Mouse (Mus musculus) CH12.LX (cell line): ENCODE results near the gene Fam69b. TPM values are rescaled to one million over a fixed set of nuclear protein-coding genes. Genes with fewer than 3 reads are reported as not detected.

Experiments
- DNase-seq: peaks from one replicate; pipeline ENCODE4 v3.0.0-alpha.2; 2013; ENCODE audit errors: extremely low read depth
- H3K27ac ChIP-seq: 2 replicates; pipeline ENCODE4 v1.5.1; 2012; ENCODE audit warnings: low read depth, mild to moderate bottlenecking, control low read depth, moderate library complexity; ENCODE audit not compliant: insufficient read depth
- H3K27me3 ChIP-seq: replicated peaks from 2 replicates; pipeline ENCODE3; 2012; ENCODE audit warnings: inconsistent platforms
- H3K36me3 ChIP-seq, 2 experiments: replicated peaks in 1 of 2; 2 replicates each; pipeline versions ENCODE3 to v1.6.1; 2012; ENCODE audit warnings: inconsistent platforms in 1 of 2, low read length in 1 of 2, mild to moderate bottlenecking in 1 of 2, mixed read lengths in 1 of 2, moderate library complexity in 1 of 2; ENCODE audit not compliant: control insufficient read depth in 1 of 2, insufficient read depth in 1 of 2
- H3K4me1 ChIP-seq, 2 experiments: 2 replicates each; pipeline ENCODE4 v1.6.1; 2012; ENCODE audit warnings: inconsistent platforms in 1 of 2, moderate library complexity in 1 of 2; ENCODE audit not compliant: insufficient read depth in 2 of 2, control insufficient read depth in 1 of 2
- H3K4me2 ChIP-seq: 2 replicates; pipeline ENCODE4 v1.6.1; 2012; ENCODE audit warnings: low read depth, mild to moderate bottlenecking, control low read depth; ENCODE audit not compliant: poor library complexity, insufficient read depth, severe bottlenecking
- H3K4me3 ChIP-seq, 3 experiments: fragments of 150-350 bp in 1 of 3; sonication (generic) in 1 of 3; replicated peaks in 1 of 3; 2 replicates each; pipeline versions ENCODE3 to v1.5.1; 2011 to 2012; ENCODE audit warnings: low read depth in 2 of 3, low read length in 2 of 3, mild to moderate bottlenecking in 2 of 3, moderate library complexity in 2 of 3, control low read depth in 1 of 3, improper control_type of control experiment in 1 of 3, inconsistent platforms in 1 of 3, mixed read lengths in 1 of 3; ENCODE audit not compliant: poor library complexity in 1 of 3
- H3K79me2 ChIP-seq: replicated peaks from 2 replicates; pipeline ENCODE4 v1.6.1; 2012; ENCODE audit warnings: mild to moderate bottlenecking, moderate library complexity; ENCODE audit not compliant: control insufficient read depth, poor library complexity, insufficient read depth, severe bottlenecking; ENCODE audit errors: extremely low read depth
- H3K9ac ChIP-seq: 2 replicates; pipeline ENCODE4 v1.6.1; 2012; ENCODE audit warnings: low read depth, mild to moderate bottlenecking, control low read depth, moderate library complexity; ENCODE audit not compliant: insufficient read depth
- H3K9me3 ChIP-seq: replicated peaks from 2 replicates; pipeline ENCODE3; 2012; ENCODE audit warnings: low read length, inconsistent platforms, mixed read lengths
- CHD2 ChIP-seq: IDR thresholded peaks from 2 replicates; pipeline ENCODE4 v1.6.1; 2011; ENCODE audit warnings: low read length, improper control_type of control experiment
- CTCF ChIP-seq, 2 experiments: IDR thresholded peaks in 1 of 2; conservative IDR thresholded peaks in 1 of 2; 2 replicates each; pipeline ENCODE4 v1.5.1; 2011 to 2012; ENCODE audit warnings: low read depth in 2 of 2, low read length in 2 of 2, improper control_type of control experiment in 1 of 2, inconsistent platforms in 1 of 2, mild to moderate bottlenecking in 1 of 2, moderate library complexity in 1 of 2
- ELF1 ChIP-seq: IDR thresholded peaks from 2 replicates; pipeline ENCODE4 v1.6.1; 2014; ENCODE audit warnings: low read depth, mild to moderate bottlenecking, inconsistent platforms, low read length, improper control_type of control experiment
- ETS1 ChIP-seq: conservative IDR thresholded peaks from 2 replicates; pipeline ENCODE4 v1.6.1; 2012; ENCODE audit warnings: low read depth, mild to moderate bottlenecking, inconsistent platforms, low read length, improper control_type of control experiment, moderate library complexity
- HCFC1 ChIP-seq: IDR thresholded peaks from 2 replicates; pipeline ENCODE4 v1.6.1; 2012; ENCODE audit warnings: low read depth, mild to moderate bottlenecking, inconsistent platforms, low read length, improper control_type of control experiment
- IRF4 ChIP-seq: IDR thresholded peaks from 2 replicates; pipeline ENCODE4 v1.6.1; 2014; ENCODE audit warnings: low read depth, mild to moderate bottlenecking, inconsistent platforms, low read length, improper control_type of control experiment
- MAFK ChIP-seq: IDR thresholded peaks from 2 replicates; pipeline ENCODE4 v1.6.1; 2011; ENCODE audit warnings: low read length, improper control_type of control experiment; ENCODE audit not compliant: insufficient replicate concordance
- MEF2A ChIP-seq: IDR thresholded peaks from 2 replicates; pipeline ENCODE4 v1.6.1; 2014; ENCODE audit warnings: low read depth, mild to moderate bottlenecking, inconsistent platforms, low read length, improper control_type of control experiment, borderline replicate concordance
- PAX5 ChIP-seq: IDR thresholded peaks from 2 replicates; pipeline ENCODE4 v1.6.1; 2012; ENCODE audit warnings: low read length, inconsistent platforms, mixed read lengths
- POLR2A ChIP-seq: IDR thresholded peaks from 2 replicates; pipeline ENCODE4 v1.6.1; 2011; ENCODE audit warnings: low read depth, mild to moderate bottlenecking, improper control_type of control experiment, low read length
- TBP ChIP-seq: conservative IDR thresholded peaks from 2 replicates; pipeline ENCODE4 v1.6.1; 2011; ENCODE audit warnings: low read depth, low read length, improper control_type of control experiment
- TCF12 ChIP-seq: IDR thresholded peaks from 2 replicates; pipeline ENCODE4 v1.6.1; 2014; ENCODE audit warnings: low read depth, mild to moderate bottlenecking, inconsistent platforms, low read length, improper control_type of control experiment
- UBTF ChIP-seq: IDR thresholded peaks from 2 replicates; pipeline ENCODE4 v1.6.1; 2012; ENCODE audit warnings: low read depth, mild to moderate bottlenecking, inconsistent platforms, low read length, improper control_type of control experiment, moderate library complexity
- ZMIZ1 ChIP-seq: IDR thresholded peaks from 2 replicates; pipeline ENCODE4 v1.6.1; 2012; ENCODE audit warnings: low read depth, mild to moderate bottlenecking, inconsistent platforms, low read length, improper control_type of control experiment
- ZNF384 ChIP-seq: IDR thresholded peaks from 2 replicates; pipeline ENCODE4 v1.6.1; 2012; ENCODE audit warnings: low read depth, low read length, improper control_type of control experiment, inconsistent platforms
- dilution Hi-C: fragments of 300-500 bp; cut with MboI; formaldehyde crosslinking; loops from 2 replicates; pipeline ENCODE4 v1.14.3; 2020; ENCODE audit warnings: low sequenced_read_pairs; ENCODE audit not compliant: extremely low pct_unique_long_range_greater_than_20kb, extremely low pct_ligation_motif_present
- in situ Hi-C: fragments of 300-500 bp; cut with MboI; formaldehyde crosslinking; loops from 3 replicates; pipeline ENCODE4 v1.14.3; 2019; ENCODE audit warnings: low sequenced_read_pairs, low pct_ligation_motif_present, low pct_unique_long_range_greater_than_20kb, mixed read lengths
- polyA plus RNA-seq: library from polyadenylated mRNA; unstranded; fragments of >175 nt; gene quantifications from 2 replicates; pipeline ENCODE4 v1.2.1, GENCODE M21; 2012; ENCODE audit warnings: low read depth; ENCODE audit not compliant: insufficient read length
- total RNA-seq, 2 experiments: library from RNA; depleted of rRNA; stranded (reverse); fragments of 300-350 nt in 1 of 2; fragments of >200 nt in 1 of 2; gene quantifications; 2 replicates each; pipeline ENCODE4 v1.2.3; 2012 to 2014

The Fam69b gene
- total and polyA plus RNA-seq, 3 experiments, result 0.16 to 1.2 TPM; not detected in 1

DNA sequence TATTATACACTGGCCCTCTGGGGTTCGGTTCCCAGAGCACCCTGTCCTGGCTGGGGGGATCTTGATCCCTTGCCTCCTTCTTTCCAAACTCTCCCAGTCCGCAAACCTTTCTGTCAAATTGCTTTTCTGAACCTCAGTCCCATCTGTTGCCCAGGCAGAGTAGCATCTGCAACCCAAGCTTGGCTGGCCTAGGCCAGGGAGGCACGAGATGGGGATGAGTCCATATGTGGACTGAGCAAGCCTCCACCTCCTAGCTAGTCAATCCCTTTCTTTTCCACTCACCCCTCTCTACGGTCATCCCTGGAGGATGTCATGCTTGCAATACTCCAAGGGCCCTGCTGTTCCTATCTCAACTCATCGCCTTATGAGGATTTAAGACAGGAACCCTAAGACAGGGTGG is 25.6 kb upstream of the Fam69b start:
- DNase-seq, result no peak
- Histone ChIP-seq H3K4me2 (no peak overlapping the region), H3K27ac (no peak overlapping the region), H3K4me1 (peaks cover 9 to 30% of the 10 kb centered on the region in 2 experiments; a peak in 3 of 4 replicates), H3K27me3 (peaks cover 53% of the 10 kb centered on the region), H3K9me3 (no peaks in the 10 kb centered on the region), H3K4me3 (no peak overlapping the region), H3K36me3 (no peaks in the 10 kb centered on the region), H3K9ac (no peak overlapping the region), H3K79me2 (no peaks in the 10 kb centered on the region)
- in situ Hi-C loops, result no loop called here
- dilution Hi-C loops, result no loop called here
- TF ChIP-seq CHD2, result no peak

DNA sequence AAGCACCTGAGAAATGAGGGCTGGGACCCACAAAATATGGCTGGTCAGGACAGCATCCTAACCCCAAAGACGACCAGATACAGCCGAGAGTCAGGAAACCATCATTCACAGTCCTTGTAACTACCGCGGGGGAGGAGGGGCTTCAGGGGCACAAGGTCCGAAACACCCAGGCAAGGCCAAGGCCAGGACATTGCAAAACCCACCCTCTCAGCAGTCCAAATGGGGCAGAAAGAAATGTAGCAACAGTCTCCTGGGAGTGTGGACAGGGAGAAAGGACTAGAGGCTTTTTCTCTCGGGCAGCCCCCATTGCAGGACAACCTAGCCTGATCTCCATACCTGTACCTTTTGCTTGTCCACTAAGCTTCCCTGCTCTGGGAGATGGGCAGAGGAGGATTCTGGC is 25.1 kb upstream of the Fam69b start:
- in situ Hi-C loops, result no loop called here
- peak overlapping the region; percentile 51 to 77 (median 66) for H3K4me3 ChIP-seq
- H3K4me1 ChIP-seq, result peaks cover 12 to 35% of the 10 kb centered on the region in 2 experiments
- no peaks in the 10 kb centered on the region for H3K36me3 ChIP-seq
- dilution Hi-C loops, result no loop called here
- no peaks in the 10 kb centered on the region for H3K9me3 ChIP-seq
- peaks cover 57% of the 10 kb centered on the region for H3K27me3 ChIP-seq
- peak overlapping the region; percentile 52 for H3K4me2 ChIP-seq
- TF ChIP-seq ZNF384, result no peak
- no peak for TF ChIP-seq ELF1
- TF ChIP-seq IRF4, result no peak
- TF ChIP-seq CTCF (conservative IDR thresholded peaks at IDR 0.05 in 1 of 2, IDR thresholded peaks at IDR 0.05 in 1 of 2; ENCODE audit: low read depth in 2 of 2, low read length in 2 of 2), result no peak
- TF ChIP-seq TBP, result no peak
- no peak for TF ChIP-seq PAX5
- no peak for TF ChIP-seq TCF12
- no peak for TF ChIP-seq CHD2
- no peak for TF ChIP-seq MEF2A
- TF ChIP-seq POLR2A, result no peak
- no peak for TF ChIP-seq UBTF
- no peak for TF ChIP-seq ZMIZ1
- TF ChIP-seq ETS1, result no peak
- no peak for TF ChIP-seq HCFC1
- TF ChIP-seq MAFK, result no peak
- no peaks in the 10 kb centered on the region for H3K79me2 ChIP-seq
- no peak for DNase-seq
- H3K27ac ChIP-seq, result no peak overlapping the region
- H3K9ac ChIP-seq, result peak overlapping the region; percentile 44; the same call in 1 of the 2 replicates
